Mouse (Mus musculus): ENCODE measurements around the gene Vmn2r8. TPM values are rescaled to one million over a fixed set of nuclear protein-coding genes. Genes with fewer than 3 reads are reported as not detected.
"Not testable (repeated sequence)": the region's sequence is repeated elsewhere in the genome, so short reads cannot be mapped to it uniquely, and the experiment has no call there.

Vmn2r8 gene
- total RNA-seq (2014; rRNA removed) = not detected in 2 replicates
- polyA plus RNA-seq (2012; rRNA removed) = not detected in 2 replicates

DNA sequence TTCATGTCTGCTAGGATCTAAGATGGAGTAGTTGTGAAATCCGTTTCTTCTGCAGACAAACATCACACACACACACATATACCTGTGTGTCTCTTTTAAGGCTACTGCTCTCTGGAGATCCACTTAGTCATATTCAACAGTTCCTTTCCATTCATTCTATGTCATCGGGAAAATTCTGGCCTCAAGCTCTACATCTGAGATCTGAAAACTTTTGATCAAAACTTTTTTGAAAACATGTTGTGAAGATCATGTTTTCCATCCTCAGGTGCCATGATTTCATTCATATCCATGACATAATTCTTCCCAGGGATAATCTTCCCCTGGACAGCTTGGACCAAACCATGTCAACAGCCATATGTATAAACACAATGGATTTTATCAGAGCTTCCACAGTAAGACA is at the start of gene Vmn2r8:
Gene Vmn2r8 (minus strand): TSS at position 101 of the 400 bp plus-strand sequence.
- not testable (repeated sequence) for H3K79me2 ChIP-seq (ENCODE audit: control insufficient read depth, insufficient read depth, low read length); H3K27ac ChIP-seq (replicated peaks; ENCODE audit: insufficient read depth, low read depth, low read length); H3K9ac ChIP-seq (ENCODE audit: low read depth, low read length); H3K4me3 ChIP-seq (ENCODE audit: insufficient read depth, low read depth, low read length); H3K4me1 ChIP-seq (ENCODE audit: control insufficient read depth, insufficient read depth, low read length); DNase-seq (ENCODE audit: extremely low read depth, low read depth, low spot score); H3K27me3 ChIP-seq (ENCODE audit: control insufficient read depth, insufficient read depth, low read length); H3K36me3 ChIP-seq (ENCODE audit: control insufficient read depth, insufficient read depth, low read length)
- 63% methylated on average over 2 of the region's 2 CpGs for WGBS

DNA sequence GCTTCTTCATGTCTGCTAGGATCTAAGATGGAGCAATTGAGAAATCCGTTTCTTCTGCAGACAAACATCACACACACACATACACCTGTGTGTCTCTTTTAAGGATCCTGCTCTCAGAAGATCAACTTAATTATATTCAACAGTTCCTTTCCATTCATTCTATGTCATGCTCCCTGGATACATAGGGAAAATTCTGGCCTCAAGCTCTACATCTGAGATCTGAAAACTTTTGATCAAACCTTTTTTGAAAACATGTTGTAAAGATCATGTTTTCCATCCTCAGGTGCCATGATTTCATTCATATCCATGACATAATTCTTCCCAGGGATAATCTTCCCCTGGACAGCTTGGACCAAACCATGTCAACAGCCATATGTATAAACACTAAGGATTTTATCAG is 43.9 kb upstream of the Vmn2r8 start, which contains the start of gene Vmn2r9:
Gene Vmn2r9 (minus strand): TSS at position 101 of the 400 bp plus-strand sequence.
- not testable (repeated sequence) for H3K79me2 ChIP-seq (ENCODE audit: control insufficient read depth, insufficient read depth, low read length); H3K36me3 ChIP-seq (ENCODE audit: control insufficient read depth, insufficient read depth, low read length); DNase-seq (ENCODE audit: extremely low read depth, low read depth, low spot score); H3K27me3 ChIP-seq (ENCODE audit: control insufficient read depth, insufficient read depth, low read length); H3K4me1 ChIP-seq (ENCODE audit: control insufficient read depth, insufficient read depth, low read length); H3K9ac ChIP-seq (ENCODE audit: low read depth, low read length); H3K27ac ChIP-seq (replicated peaks; ENCODE audit: insufficient read depth, low read depth, low read length); H3K4me3 ChIP-seq (ENCODE audit: insufficient read depth, low read depth, low read length)
- 58% methylated on average over 1 of the region's 1 CpGs for whole genome bisulfite sequencing

GRCm38 (mm10) chr5:108849466-108849865 is 40.8 kb upstream of the Vmn2r8 start:
- Histone ChIP-seq H3K27me3 (ENCODE audit: control insufficient read depth, insufficient read depth, low read length) (no peaks in the 10 kb centered on the region), H3K79me2 (ENCODE audit: control insufficient read depth, insufficient read depth, low read length) (no peaks in the 10 kb centered on the region), H3K36me3 (ENCODE audit: control insufficient read depth, insufficient read depth, low read length) (no peaks in the 10 kb centered on the region), H3K9ac (ENCODE audit: low read depth, low read length) (no peak overlapping the region), H3K4me1 (ENCODE audit: control insufficient read depth, insufficient read depth, low read length) (no peaks in the 10 kb centered on the region), H3K4me3 (ENCODE audit: insufficient read depth, low read depth, low read length) (no peak overlapping the region), H3K27ac (replicated peaks; ENCODE audit: insufficient read depth, low read depth, low read length) (no peak overlapping the region)
- no peak for TF ChIP-seq POLR2A (IDR thresholded peaks at IDR 0.05; ENCODE audit: extremely low read depth, insufficient read depth, low read length)
- TF ChIP-seq CTCF (IDR thresholded peaks at IDR 0.05; ENCODE audit: low read depth, low read length) = no peak
- DNase-seq (ENCODE audit: extremely low read depth, low read depth, low spot score) = no peak
- WGBS = 24% methylated on average over 1 of the region's 1 CpGs

DNA sequence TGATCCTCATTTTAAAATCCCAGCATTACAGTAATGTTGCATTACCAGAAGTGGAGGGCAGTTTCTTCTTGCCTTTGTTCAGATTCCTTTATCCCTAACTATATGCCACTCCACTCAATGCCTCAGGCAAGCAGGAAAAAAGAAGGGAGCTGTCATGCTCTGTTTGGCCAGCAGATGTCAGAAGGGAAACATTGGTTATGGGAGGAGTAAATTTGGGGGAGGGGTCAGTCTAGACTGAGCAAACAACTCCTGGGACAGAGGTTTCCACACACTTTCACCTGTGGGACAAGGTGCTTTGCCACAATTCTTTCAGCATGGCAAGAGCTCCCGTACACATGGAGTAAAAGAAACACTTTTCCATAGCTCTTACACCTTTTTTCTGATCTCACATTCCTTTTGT is 27.5 kb upstream of the Vmn2r8 start:
- Histone ChIP-seq H3K27ac (replicated peaks; ENCODE audit: insufficient read depth, low read depth, low read length) (no peak overlapping the region), H3K27me3 (ENCODE audit: control insufficient read depth, insufficient read depth, low read length) (no peaks in the 10 kb centered on the region), H3K4me3 (ENCODE audit: insufficient read depth, low read depth, low read length) (no peak overlapping the region), H3K4me1 (ENCODE audit: control insufficient read depth, insufficient read depth, low read length) (no peaks in the 10 kb centered on the region), H3K36me3 (ENCODE audit: control insufficient read depth, insufficient read depth, low read length) (no peaks in the 10 kb centered on the region), H3K79me2 (ENCODE audit: control insufficient read depth, insufficient read depth, low read length) (no peaks in the 10 kb centered on the region), H3K9ac (ENCODE audit: low read depth, low read length) (no peak overlapping the region)
- WGBS = 12% methylated on average over 1 of the region's 1 CpGs
- no peak for TF ChIP-seq POLR2A (IDR thresholded peaks at IDR 0.05; ENCODE audit: extremely low read depth, insufficient read depth, low read length)
- peak; percentile 21; the same call in 1 of the 2 replicates for TF ChIP-seq CTCF (IDR thresholded peaks at IDR 0.05; ENCODE audit: low read depth, low read length)
- DNase-seq (ENCODE audit: extremely low read depth, low read depth, low spot score) = peak; percentile 78

- TF ChIP-seq CTCF (IDR thresholded peaks at IDR 0.05; ENCODE audit: low read depth, low read length) = no peak
- no peak for TF ChIP-seq POLR2A (IDR thresholded peaks at IDR 0.05; ENCODE audit: extremely low read depth, insufficient read depth, low read length)
Observed at GRCm38 (mm10) chr5:108823276-108823675, 14.6 kb upstream of the Vmn2r8 start.

GRCm38 (mm10) chr5:108803646-108804045 is 5.0 kb downstream of the Vmn2r8 start:
- Histone ChIP-seq H3K27ac (replicated peaks; ENCODE audit: insufficient read depth, low read depth, low read length) (no peak overlapping the region), H3K4me3 (ENCODE audit: insufficient read depth, low read depth, low read length) (no peak overlapping the region), H3K79me2 (ENCODE audit: control insufficient read depth, insufficient read depth, low read length) (no peaks in the 10 kb centered on the region), H3K4me1 (ENCODE audit: control insufficient read depth, insufficient read depth, low read length) (no peaks in the 10 kb centered on the region), H3K36me3 (ENCODE audit: control insufficient read depth, insufficient read depth, low read length) (no peaks in the 10 kb centered on the region), H3K9ac (ENCODE audit: low read depth, low read length) (no peak overlapping the region), H3K27me3 (ENCODE audit: control insufficient read depth, insufficient read depth, low read length) (no peaks in the 10 kb centered on the region)
- DNase-seq (ENCODE audit: extremely low read depth, low read depth, low spot score) = peak; percentile 12
- WGBS = 23% methylated on average over 1 of the region's 1 CpGs
- TF ChIP-seq CTCF (IDR thresholded peaks at IDR 0.05; ENCODE audit: low read depth, low read length) (no peak), POLR2A (IDR thresholded peaks at IDR 0.05; ENCODE audit: extremely low read depth, insufficient read depth, low read length) (no peak)

More at GRCm38 (mm10) chr5:108823276-108823675, 14.6 kb upstream of the Vmn2r8 start:
- Histone ChIP-seq H3K27ac (replicated peaks; ENCODE audit: insufficient read depth, low read depth, low read length) (no peak overlapping the region), H3K4me3 (ENCODE audit: insufficient read depth, low read depth, low read length) (no peak overlapping the region), H3K27me3 (ENCODE audit: control insufficient read depth, insufficient read depth, low read length) (no peaks in the 10 kb centered on the region), H3K79me2 (ENCODE audit: control insufficient read depth, insufficient read depth, low read length) (no peaks in the 10 kb centered on the region), H3K36me3 (ENCODE audit: control insufficient read depth, insufficient read depth, low read length) (no peaks in the 10 kb centered on the region), H3K4me1 (ENCODE audit: control insufficient read depth, insufficient read depth, low read length) (no peaks in the 10 kb centered on the region), H3K9ac (ENCODE audit: low read depth, low read length) (no peak overlapping the region)
- peak; percentile 23 for DNase-seq (ENCODE audit: extremely low read depth, low read depth, low spot score)
- 66% methylated on average over 2 of the region's 2 CpGs for WGBS

- 65% methylated on average over 2 of the region's 2 CpGs for WGBS
- H3K4me1 ChIP-seq (ENCODE audit: control insufficient read depth, insufficient read depth, low read length); H3K4me3 ChIP-seq (ENCODE audit: insufficient read depth, low read depth, low read length); H3K27ac ChIP-seq (replicated peaks; ENCODE audit: insufficient read depth, low read depth, low read length); H3K79me2 ChIP-seq (ENCODE audit: control insufficient read depth, insufficient read depth, low read length); H3K27me3 ChIP-seq (ENCODE audit: control insufficient read depth, insufficient read depth, low read length); DNase-seq (ENCODE audit: extremely low read depth, low read depth, low spot score); H3K36me3 ChIP-seq (ENCODE audit: control insufficient read depth, insufficient read depth, low read length); H3K9ac ChIP-seq (ENCODE audit: low read depth, low read length): not testable (repeated sequence)
Observed at GRCm38 (mm10) chr5:108795263-108795662, 13.4 kb downstream of the Vmn2r8 start, which contains the start of gene Tmed11. Gene Tmed11 (minus strand): TSS chr5:108795363.

Measured in liver, adult 2 months (tissue).